Mouse (Mus musculus) hindbrain, embryonic 15.5 days (tissue): ENCODE results near the gene Clstn1. TPM values are rescaled to one million over a fixed set of nuclear protein-coding genes. Genes with fewer than 3 reads are reported as not detected.

ENCODE experiments used
- ATAC-seq: fragments of 200-750 bp; cut with Nextera tagmentation; 2 replicates; pipeline ENCODE4 v1.8.0; 2017; ENCODE audit warnings: low read depth, moderate number of reproducible peaks, moderate TSS enrichment; ENCODE audit not compliant: low FRiP score
- H3K27ac ChIP-seq: fragments of 300-500 bp; sonication (generic); replicated peaks from 2 replicates; pipeline ENCODE4 v1.5.1; 2015; ENCODE audit warnings: mild to moderate bottlenecking, inconsistent platforms
- H3K27me3 ChIP-seq: fragments of 300-500 bp; sonication (generic); 2 replicates; pipeline ENCODE4 v1.6.1; 2015; ENCODE audit warnings: control low read depth, inconsistent platforms
- H3K36me3 ChIP-seq: fragments of 300-500 bp; sonication (generic); 2 replicates; pipeline ENCODE4 v1.6.1; 2015; ENCODE audit warnings: control low read depth, inconsistent platforms
- H3K4me1 ChIP-seq: fragments of 300-500 bp; sonication (generic); replicated peaks from 2 replicates; pipeline ENCODE4 v1.6.1; 2015; ENCODE audit warnings: control low read depth, inconsistent platforms
- H3K4me2 ChIP-seq: fragments of 300-500 bp; sonication (generic); 2 replicates; pipeline ENCODE4 v1.6.1; 2015; ENCODE audit warnings: moderate library complexity, mild to moderate bottlenecking, inconsistent platforms
- H3K4me3 ChIP-seq: fragments of 300-500 bp; sonication (generic); 2 replicates; pipeline ENCODE4 v1.5.1; 2015; ENCODE audit warnings: mild to moderate bottlenecking, inconsistent platforms
- H3K9ac ChIP-seq: fragments of 300-500 bp; sonication (generic); 2 replicates; pipeline ENCODE4 v1.6.1; 2015; ENCODE audit warnings: inconsistent platforms
- H3K9me3 ChIP-seq: fragments of 300-500 bp; sonication (generic); 2 replicates; pipeline ENCODE4 v1.6.1; 2016; ENCODE audit warnings: control low read depth, inconsistent platforms
- WGBS: fragments of 180-500 bp; shearing (Covaris S2); methylation state at CpG from one replicate; pipeline ENCODE4 v1.1.7; 2015; 5-methylcytosine and 5-hydroxymethylcytosine counted together
- polyA plus RNA-seq: library from polyadenylated mRNA; unstranded; fragments of >200 nt; fragmentation: Nextera tagmentation; extraction: Ambion mirVana; gene quantifications from 2 replicates; pipeline ENCODE4 v1.2.1, GENCODE M21; 2015

Clstn1 gene
- polyA plus RNA-seq, 1 experiment from 2014 or later: 198 TPM

DNA sequence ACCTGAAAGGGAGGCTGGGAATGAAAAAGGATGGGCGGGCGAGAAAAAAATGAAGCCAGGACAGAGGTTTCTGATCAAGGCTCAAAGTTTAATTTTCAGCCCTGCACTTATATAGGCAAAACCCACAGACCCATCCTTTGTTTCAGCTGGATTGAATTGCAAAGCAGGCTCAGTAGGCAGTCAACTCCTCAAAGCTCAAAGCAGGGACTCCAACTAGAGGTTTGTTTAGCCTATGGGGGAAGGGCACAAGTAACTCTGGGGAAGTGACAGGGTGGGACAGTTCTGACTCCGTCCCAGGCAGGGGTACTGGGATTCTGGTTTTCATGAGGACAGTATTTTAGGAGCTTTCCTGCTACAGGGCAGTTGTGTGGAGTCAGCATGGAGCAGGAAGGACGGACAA lies 35.0 kb downstream of the Clstn1 start:
- no peaks in the 10 kb centered on the region for H3K9me3 ChIP-seq
- no peak overlapping the region for H3K27ac ChIP-seq
- peaks cover 4% of the 10 kb centered on the region; the same call in 1 of the 2 replicates for H3K4me1 ChIP-seq
- 34% methylated on average over 4 of the region's 4 CpGs for WGBS
- ATAC-seq: no peak
- no peak overlapping the region for H3K9ac ChIP-seq
- H3K36me3 ChIP-seq: peaks cover 4% of the 10 kb centered on the region; the same call in 1 of the 2 replicates
- no peak overlapping the region for H3K4me2 ChIP-seq
- H3K27me3 ChIP-seq: no peaks in the 10 kb centered on the region
- no peak overlapping the region for H3K4me3 ChIP-seq

DNA sequence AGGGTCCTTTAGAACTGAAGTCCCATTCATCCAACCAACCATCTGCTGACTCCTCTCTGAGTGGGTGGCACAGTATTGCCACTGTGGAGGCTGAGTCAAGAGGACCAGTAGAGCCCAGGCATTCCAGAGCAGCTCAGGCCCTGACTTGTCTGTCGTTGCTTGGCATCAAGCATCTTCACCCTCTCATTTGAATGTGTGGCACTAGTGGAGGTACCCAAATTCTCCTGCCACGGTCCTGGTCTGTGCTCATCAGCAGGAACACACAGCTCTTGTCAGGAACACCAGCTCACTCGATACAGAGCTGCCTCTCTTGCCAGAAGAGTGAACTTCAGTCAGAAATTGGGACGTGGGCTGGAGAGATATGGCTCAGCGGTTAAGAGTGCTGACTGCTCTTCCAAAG lies 37.4 kb downstream of the Clstn1 start:
- H3K4me1 ChIP-seq: peaks cover 4% of the 10 kb centered on the region; the same call in 1 of the 2 replicates
- H3K27ac ChIP-seq: no peak overlapping the region
- 88% methylated on average over 5 of the region's 5 CpGs for WGBS
- no peak overlapping the region for H3K4me2 ChIP-seq
- no peak overlapping the region for H3K9ac ChIP-seq
- no peaks in the 10 kb centered on the region for H3K27me3 ChIP-seq
- H3K4me3 ChIP-seq: no peak overlapping the region
- ATAC-seq: no peak
- H3K9me3 ChIP-seq: no peaks in the 10 kb centered on the region
- 0 out of 2 replicates have a peak, but pooled peaks cover 8% of the 10 kb centered on the region for H3K36me3 ChIP-seq

DNA sequence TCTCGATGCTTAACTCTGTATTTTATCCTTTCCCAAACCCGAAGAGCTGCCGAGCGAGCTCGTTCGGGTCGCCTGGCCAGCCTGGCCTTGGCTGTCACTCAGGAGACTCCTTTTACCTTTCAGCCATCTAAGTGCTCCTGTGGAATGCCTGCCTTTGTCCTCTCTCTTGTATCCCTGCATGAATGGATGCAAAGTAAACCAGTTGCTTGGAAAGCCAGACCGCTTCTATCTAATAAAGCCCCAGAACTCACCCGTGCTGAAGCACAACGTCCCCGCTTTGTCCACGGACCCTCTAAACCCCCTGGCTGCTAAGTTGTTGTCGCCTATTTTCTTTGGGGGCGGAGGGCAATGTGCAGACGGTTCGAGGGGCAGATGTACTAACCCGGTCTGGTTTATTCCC lies 40.5 kb downstream of the Clstn1 start:
- Histone ChIP-seq H3K4me3 (no peak overlapping the region), H3K27ac (no peak overlapping the region), H3K9ac (no peak overlapping the region), H3K36me3 (peaks cover 25% of the 10 kb centered on the region), H3K27me3 (no peaks in the 10 kb centered on the region), H3K4me2 (no peak overlapping the region), H3K4me1 (no peaks in the 10 kb centered on the region), H3K9me3 (no peaks in the 10 kb centered on the region)
- ATAC-seq: no peak
- 37% methylated on average over 17 of the region's 17 CpGs for WGBS

DNA sequence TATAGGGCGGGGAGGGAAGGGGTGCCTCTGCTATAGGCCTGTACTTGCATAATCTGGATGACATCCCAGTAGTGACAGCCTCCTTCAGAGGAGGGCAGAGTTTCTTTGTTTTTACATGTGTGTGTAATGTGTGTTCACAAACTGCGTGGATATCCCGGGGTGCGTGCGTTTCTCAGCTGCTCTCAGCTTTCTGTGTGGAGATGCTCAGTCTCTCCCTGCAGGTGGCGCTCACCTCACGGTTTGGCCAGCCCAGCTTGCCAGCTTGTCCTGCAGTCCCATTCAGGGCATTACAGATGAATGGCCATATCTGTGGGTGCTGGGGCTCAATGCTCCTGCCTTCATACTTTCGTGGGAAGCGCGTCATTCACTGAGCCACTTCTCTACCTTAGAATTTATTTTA lies 42.1 kb downstream of the Clstn1 start:
- Histone ChIP-seq H3K9me3 (no peaks in the 10 kb centered on the region), H3K4me1 (no peaks in the 10 kb centered on the region), H3K9ac (no peak overlapping the region), H3K4me2 (no peak overlapping the region), H3K27me3 (no peaks in the 10 kb centered on the region), H3K36me3 (peaks cover 39% of the 10 kb centered on the region), H3K27ac (no peak overlapping the region), H3K4me3 (no peak overlapping the region)
- peak; percentile 27; the same call in 1 of the 2 replicates for ATAC-seq
- WGBS: 72% methylated on average over 10 of the region's 10 CpGs

DNA sequence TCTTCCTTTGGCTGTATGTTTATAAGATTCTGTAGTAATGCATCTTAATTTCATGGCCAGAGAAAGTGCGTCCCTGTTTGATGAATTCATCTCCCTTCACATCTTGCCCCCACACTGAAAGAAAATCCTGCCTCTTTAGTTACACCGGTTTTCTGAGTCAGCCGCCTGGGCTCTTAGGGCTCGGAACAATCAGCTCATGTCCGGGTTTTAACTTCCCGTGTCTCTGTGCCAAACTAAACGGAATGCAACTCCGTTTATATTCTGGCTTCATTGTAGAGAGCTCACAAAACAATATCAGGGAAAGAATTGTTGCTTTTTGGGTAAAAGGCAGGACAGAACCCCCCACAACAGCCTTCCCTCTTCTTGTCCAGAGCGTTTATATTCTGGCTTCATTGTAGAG lies 42.5 kb downstream of the Clstn1 start:
- H3K9ac ChIP-seq: no peak overlapping the region
- H3K9me3 ChIP-seq: no peaks in the 10 kb centered on the region
- peaks cover 43% of the 10 kb centered on the region for H3K36me3 ChIP-seq
- no peak overlapping the region for H3K4me2 ChIP-seq
- WGBS: 67% methylated on average over 9 of the region's 9 CpGs
- H3K4me1 ChIP-seq: no peaks in the 10 kb centered on the region
- no peak overlapping the region for H3K27ac ChIP-seq
- no peak for ATAC-seq
- no peaks in the 10 kb centered on the region for H3K27me3 ChIP-seq
- H3K4me3 ChIP-seq: no peak overlapping the region

DNA sequence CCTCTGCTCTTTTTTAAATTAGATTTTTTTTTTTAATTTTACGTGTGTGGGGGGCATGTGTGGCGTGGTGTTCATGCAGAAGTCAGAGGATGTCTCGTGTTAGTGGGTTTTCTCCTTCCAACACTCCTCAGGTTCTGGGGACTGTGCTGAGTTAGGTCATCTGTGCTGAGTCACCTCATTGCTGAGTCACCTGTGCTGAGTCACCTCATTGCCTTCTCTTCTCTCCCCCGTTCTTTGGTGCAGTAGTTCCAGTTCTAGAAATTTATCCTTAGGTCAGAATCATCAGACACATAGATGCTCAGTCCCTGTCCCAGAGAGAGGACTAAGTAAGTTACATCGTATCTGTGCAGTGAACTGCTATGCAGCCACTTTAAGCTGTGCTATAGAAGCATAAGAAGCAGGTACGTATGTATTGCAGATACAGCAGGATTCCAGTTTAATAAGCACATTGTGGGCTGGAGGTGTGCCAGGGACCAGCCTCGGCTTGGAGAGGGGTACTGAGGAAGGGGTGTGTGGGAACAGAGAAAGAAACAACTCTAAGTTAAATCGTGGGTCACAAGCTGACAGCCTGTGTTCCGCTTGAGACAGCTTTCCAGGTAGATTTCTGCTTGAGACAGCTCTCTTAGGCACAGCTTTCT lies 46.5 kb downstream of the Clstn1 start:
- WGBS: 89% methylated on average over 9 of the region's 9 CpGs
- no peak overlapping the region for H3K4me2 ChIP-seq
- H3K27me3 ChIP-seq: no peaks in the 10 kb centered on the region
- H3K9me3 ChIP-seq: no peaks in the 10 kb centered on the region
- no peaks in the 10 kb centered on the region for H3K4me1 ChIP-seq
- H3K4me3 ChIP-seq: no peak overlapping the region
- peaks cover 68% of the 10 kb centered on the region for H3K36me3 ChIP-seq
- no peak for ATAC-seq
- no peak overlapping the region for H3K27ac ChIP-seq
- H3K9ac ChIP-seq: no peak overlapping the region

DNA sequence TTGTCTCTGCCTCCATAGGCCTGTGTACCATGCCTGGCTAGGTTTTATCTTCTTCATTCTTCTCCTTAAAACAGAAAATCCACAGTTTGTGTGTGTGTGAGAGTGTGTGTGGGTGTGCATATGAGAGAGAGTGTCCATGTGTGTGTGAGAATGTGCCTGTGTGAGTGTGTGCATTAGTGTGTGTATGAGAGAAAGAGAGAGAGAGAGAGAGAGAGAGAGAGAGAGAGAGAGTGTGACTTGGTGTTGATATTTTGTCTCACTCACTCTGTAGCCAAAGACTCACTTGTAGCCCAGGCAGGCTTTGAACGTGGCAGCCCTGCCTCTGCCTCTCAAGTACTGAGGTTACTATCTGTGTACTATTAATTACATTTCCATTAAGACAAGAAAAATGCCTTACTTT lies 47.9 kb downstream of the Clstn1 start:
- no peak overlapping the region for H3K27ac ChIP-seq
- 81% methylated on average over 1 of the region's 1 CpGs for WGBS
- no peak overlapping the region for H3K4me3 ChIP-seq
- H3K9ac ChIP-seq: no peak overlapping the region
- H3K36me3 ChIP-seq: peaks cover 76% of the 10 kb centered on the region
- no peaks in the 10 kb centered on the region for H3K27me3 ChIP-seq
- ATAC-seq: no peak
- no peaks in the 10 kb centered on the region for H3K9me3 ChIP-seq
- no peak overlapping the region for H3K4me2 ChIP-seq
- no peaks in the 10 kb centered on the region for H3K4me1 ChIP-seq

DNA sequence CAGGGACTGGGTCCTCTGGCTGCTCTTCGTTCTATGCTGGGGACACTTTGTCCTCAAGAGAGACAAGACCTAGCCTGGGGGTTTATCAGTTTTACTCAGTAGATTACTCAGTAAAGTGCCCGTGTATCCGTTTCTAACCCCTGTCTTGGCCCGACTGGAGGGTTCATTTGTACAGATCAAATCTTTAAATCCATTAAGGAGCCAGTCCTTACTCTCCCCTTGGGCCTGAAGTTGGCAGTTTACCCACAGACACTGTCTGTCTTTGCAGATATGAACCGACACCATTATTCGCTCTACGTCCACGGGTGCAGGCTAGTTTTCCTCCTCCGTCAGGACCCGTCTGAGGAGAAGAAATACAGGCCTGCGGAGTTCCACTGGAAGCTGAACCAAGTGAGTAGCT lies 48.7 kb downstream of the Clstn1 start:
- WGBS: 91% methylated on average over 11 of the region's 11 CpGs
- ATAC-seq: no peak
- no peak overlapping the region for H3K27ac ChIP-seq
- H3K27me3 ChIP-seq: no peaks in the 10 kb centered on the region
- H3K4me3 ChIP-seq: no peak overlapping the region
- no peak overlapping the region for H3K4me2 ChIP-seq
- H3K4me1 ChIP-seq: no peaks in the 10 kb centered on the region
- H3K36me3 ChIP-seq: peaks cover 77% of the 10 kb centered on the region
- no peaks in the 10 kb centered on the region for H3K9me3 ChIP-seq
- no peak overlapping the region for H3K9ac ChIP-seq

DNA sequence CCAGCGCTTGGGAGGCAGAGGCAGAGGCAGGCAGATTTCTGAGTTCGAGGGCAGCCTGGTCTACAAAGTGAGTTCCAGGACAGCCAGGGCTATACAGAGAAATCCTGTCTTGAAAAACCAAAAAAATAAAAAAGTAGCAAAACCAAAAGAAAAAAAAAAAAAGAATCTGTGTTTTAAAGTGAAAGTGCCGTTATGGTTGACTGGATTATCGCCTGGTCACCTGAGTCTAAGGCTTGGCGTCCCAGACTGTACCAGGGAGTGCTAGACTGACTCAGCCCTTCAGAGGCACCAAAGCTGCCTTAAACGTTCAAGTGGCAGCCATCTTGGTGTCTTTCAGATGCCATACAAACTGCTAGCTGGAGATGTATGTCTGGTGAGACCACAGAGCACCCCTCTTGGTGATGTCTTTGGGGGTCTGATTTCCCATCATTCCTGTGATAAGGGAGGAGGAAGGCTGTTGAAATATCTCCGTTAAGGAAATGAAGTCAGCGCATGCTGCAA lies 49.7 kb downstream of the Clstn1 start:
- no peaks in the 10 kb centered on the region for H3K27me3 ChIP-seq
- no peak overlapping the region for H3K27ac ChIP-seq
- 91% methylated on average over 8 of the region's 8 CpGs for WGBS
- H3K9ac ChIP-seq: no peak overlapping the region
- H3K4me3 ChIP-seq: no peak overlapping the region
- no peaks in the 10 kb centered on the region for H3K9me3 ChIP-seq
- no peaks in the 10 kb centered on the region for H3K4me1 ChIP-seq
- H3K4me2 ChIP-seq: no peak overlapping the region
- no peak for ATAC-seq
- H3K36me3 ChIP-seq: peaks cover 77% of the 10 kb centered on the region

DNA sequence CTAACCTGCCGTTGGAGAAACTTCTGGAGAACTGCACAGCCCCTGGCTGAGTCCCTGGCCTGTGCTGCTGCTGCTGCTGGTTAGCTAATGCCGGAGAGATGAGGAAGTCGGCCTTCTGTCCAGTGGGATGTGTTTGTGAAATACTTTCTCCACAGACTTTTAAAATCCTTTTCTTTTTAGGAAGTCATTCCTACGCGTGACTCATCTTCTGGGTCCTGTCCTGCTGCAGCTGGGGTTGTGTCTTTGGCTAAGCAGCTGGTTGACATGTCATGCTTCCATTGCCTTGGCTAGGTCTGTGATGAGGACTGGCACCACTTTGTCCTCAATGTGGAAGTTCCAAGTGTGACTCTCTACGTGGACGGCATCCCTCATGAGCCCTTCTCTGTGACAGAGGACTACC lies 51.7 kb downstream of the Clstn1 start:
- 91% methylated on average over 7 of the region's 7 CpGs for WGBS
- ATAC-seq: no peak
- no peaks in the 10 kb centered on the region for H3K4me1 ChIP-seq
- H3K4me2 ChIP-seq: no peak overlapping the region
- no peaks in the 10 kb centered on the region for H3K27me3 ChIP-seq
- no peak overlapping the region for H3K27ac ChIP-seq
- H3K36me3 ChIP-seq: peaks cover 67% of the 10 kb centered on the region
- no peaks in the 10 kb centered on the region for H3K9me3 ChIP-seq
- H3K9ac ChIP-seq: no peak overlapping the region
- H3K4me3 ChIP-seq: no peak overlapping the region

DNA sequence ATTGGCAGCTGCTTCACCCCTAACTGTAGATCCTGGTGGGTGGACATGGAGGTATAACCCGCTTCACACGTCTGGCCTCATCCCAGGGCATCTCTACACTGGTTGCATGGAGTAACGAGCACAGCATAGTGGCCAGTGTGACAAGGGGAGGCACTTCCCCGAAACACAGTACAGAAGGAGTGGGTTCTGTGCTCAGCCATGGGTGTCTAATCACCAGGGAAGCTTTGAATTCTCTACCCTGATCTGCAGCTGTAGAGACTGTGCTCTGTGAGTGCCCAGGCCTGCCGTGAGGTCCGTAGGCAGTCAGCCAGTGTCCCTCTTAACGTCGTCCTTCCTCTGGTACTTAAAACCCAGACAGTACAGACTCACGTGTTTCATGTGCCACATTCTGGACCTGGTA lies 54.6 kb downstream of the Clstn1 start:
- WGBS: 71% methylated on average over 9 of the region's 9 CpGs
- no peak overlapping the region for H3K4me3 ChIP-seq

DNA sequence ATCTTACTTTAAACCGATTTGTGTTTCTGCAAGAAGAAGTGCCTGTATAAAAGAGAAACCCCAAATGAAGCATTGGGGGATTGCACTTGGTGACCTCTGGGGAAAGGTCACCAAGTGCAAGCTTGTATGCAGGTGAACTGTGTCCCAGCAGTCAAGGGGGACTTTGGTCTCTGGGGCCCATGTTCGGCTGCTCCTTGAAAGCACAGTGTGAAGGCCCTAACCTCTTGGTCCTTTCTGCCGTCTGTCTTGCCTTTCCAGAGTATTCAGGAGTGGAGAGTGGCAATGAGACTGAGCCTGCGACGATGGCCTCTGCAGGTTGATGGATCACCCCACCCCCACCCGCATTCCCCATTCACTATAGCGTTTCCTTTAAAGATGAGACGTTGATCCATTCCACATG lies 55.1 kb downstream of the Clstn1 start:
- Histone ChIP-seq H3K27ac (no peak overlapping the region), H3K4me1 (no peaks in the 10 kb centered on the region), H3K4me2 (no peak overlapping the region), H3K9me3 (no peaks in the 10 kb centered on the region), H3K27me3 (no peaks in the 10 kb centered on the region), H3K9ac (no peak overlapping the region), H3K4me3 (no peak overlapping the region), H3K36me3 (peaks cover 67% of the 10 kb centered on the region)
- no peak for ATAC-seq
- 77% methylated on average over 8 of the region's 8 CpGs for WGBS

More for the DNA sequence above, 54.6 kb downstream of the Clstn1 start:
- H3K27me3 ChIP-seq: no peaks in the 10 kb centered on the region
- no peaks in the 10 kb centered on the region for H3K9me3 ChIP-seq
- H3K4me1 ChIP-seq: no peaks in the 10 kb centered on the region
- H3K4me2 ChIP-seq: no peak overlapping the region
- H3K27ac ChIP-seq: no peak overlapping the region
- ATAC-seq: no peak
- H3K9ac ChIP-seq: no peak overlapping the region
- H3K36me3 ChIP-seq: peaks cover 67% of the 10 kb centered on the region

DNA sequence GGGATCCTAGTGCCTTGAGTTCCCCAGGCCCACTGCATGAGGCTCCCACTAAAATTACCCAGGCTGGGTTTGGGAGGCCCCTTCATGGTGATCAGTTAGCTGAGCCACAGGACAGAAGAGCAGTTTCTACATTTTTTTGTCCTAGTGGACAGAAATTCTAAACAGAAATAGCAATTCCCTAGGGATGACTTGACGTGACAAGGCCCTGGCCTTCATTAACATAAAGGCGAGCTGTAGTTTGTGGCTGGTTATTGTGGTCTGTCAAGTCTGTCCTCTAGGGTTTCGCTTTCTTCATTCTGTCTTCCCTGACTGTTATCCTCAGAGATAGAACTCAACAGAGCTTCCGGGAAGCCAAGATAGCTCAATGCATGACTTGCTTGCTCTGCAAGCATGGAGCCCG lies 55.7 kb downstream of the Clstn1 start:
- no peaks in the 10 kb centered on the region for H3K4me1 ChIP-seq
- no peak for ATAC-seq
- H3K4me2 ChIP-seq: no peak overlapping the region
- H3K4me3 ChIP-seq: no peak overlapping the region
- no peak overlapping the region for H3K27ac ChIP-seq
- H3K9ac ChIP-seq: no peak overlapping the region
- no peaks in the 10 kb centered on the region for H3K9me3 ChIP-seq
- no peaks in the 10 kb centered on the region for H3K27me3 ChIP-seq
- 81% methylated on average over 5 of the region's 5 CpGs for WGBS
- H3K36me3 ChIP-seq: peaks cover 70% of the 10 kb centered on the region
